Mouse (Mus musculus) urinary bladder, postnatal 0 days (tissue): ENCODE results near the gene Ankdd1b. TPM values are rescaled to one million over a fixed set of nuclear protein-coding genes. Genes with fewer than 3 reads are reported as not detected.

Experiments used
- polyA plus RNA-seq: library from polyadenylated mRNA; unstranded; fragments of >200 nt; fragmentation: Nextera tagmentation; extraction: Ambion mirVana; gene quantifications from 2 replicates; pipeline ENCODE4 v1.2.1, GENCODE M21; 2015

Gene Ankdd1b
- 1.5 and 1.7 TPM in 2 replicates for polyA plus RNA-seq

DNA sequence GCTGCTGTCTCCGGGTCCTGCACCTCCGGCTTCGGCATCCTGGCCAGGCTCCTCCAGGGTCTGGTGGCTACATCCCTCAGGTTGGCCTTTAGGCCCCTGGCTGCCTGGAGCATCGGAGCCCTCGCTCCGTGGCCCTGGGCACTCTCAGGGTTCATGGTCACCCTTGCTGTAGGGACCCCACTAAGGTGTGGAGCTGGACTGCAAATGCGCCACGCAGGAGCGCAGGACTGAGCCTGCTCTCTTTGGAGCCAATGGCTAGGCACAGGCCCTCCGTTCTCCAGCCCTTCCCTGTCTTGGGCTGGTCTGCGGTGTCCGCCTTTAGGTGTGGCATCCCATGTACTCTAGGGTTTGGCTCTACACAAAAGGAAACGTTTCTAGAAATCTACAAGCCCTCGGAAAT is at the start of gene Ankdd1b:
Gene Ankdd1b (minus strand): TSS at position 242 of the 400 bp plus-strand sequence.

DNA sequence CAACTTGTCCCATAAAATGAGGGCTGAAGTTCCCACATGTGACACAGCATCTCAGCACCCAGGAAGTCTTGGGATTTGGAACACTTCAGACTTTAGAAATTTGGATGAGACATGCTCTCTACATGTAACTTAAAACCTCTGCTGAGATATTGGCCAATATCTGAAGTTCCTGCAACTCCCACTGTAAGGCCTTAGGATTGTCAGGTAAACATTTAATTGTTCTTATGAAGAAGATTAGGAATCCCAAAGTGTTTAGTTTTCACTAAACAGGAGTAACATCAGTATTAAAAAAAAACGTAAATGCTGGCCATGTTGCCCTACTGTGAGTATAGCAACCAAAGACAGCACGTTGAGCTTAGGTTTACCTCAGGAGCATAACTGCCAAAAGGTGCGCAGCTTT is 19.4 kb upstream of the Ankdd1b start, which contains the start of gene Gm17622:
Gene Gm17622 (plus strand): TSS at position 301 of the 400 bp plus-strand sequence.

DNA sequence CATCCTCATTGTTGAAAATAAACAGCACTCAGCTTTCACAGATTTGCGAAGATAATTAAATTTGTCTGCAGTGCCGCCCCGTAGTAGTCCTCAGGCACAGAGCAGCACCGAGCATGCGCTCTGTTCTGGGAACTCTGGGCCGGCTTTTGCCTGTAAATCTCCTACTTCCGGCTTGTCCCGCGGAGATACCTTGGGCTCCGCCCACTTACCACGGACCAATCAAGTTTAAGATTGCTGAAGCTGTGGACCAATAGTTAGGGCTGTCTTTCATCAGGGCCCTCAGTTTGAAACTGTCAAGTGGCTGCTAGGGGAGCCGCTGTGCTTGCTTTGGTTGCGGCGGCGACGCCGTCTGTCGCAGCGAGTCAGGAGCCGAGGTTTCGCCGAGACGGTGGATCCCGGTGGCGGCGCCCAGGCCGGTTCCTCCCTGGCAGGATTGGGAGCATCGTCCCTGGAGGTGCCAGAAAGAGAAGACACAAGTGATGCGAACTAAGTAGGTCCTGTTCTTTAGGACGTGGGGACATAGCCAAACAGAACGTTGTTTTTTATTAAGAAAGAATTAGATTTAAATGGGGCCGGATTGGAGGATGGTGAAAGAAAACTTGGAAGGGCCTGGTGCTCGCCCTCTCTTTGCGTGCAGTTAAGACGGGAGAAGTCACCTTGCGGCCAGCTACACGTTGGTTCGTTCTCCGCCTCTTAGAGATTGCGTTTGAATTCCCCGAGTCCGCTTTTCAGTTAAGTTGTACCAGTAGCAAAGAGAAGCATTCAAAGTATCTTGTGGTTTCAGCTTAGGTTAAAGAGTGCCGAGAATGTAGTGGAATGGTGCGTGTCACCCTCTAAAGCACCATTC is 82.7 kb downstream of the Ankdd1b start, which contains the start of gene Poc5:
Gene Poc5 (plus strand): TSS at position 253 of the 847 bp plus-strand sequence.

Other genes with a start within 250 kb of the Ankdd1b start
- 5.3 and 6.4 TPM in 2 replicates for gene Poc5, start 82.9 kb downstream of the Ankdd1b start, polyA plus RNA-seq
- gene Gm17622, start 19.5 kb upstream of the Ankdd1b start, polyA plus RNA-seq, result not detected in 2 replicates
- gene Polk, start 71.4 kb upstream of the Ankdd1b start, polyA plus RNA-seq, result 7.3 and 8.2 TPM in 2 replicates
- 11.4 and 11.5 TPM in 2 replicates for gene Col4a3bp, start 71.4 kb upstream of the Ankdd1b start, polyA plus RNA-seq
- 44.2 and 91.8 TPM in 2 replicates for gene Hmgcr, start 199.7 kb upstream of the Ankdd1b start, polyA plus RNA-seq